Mouse (Mus musculus) ES-E14 (cell line): ENCODE measurements around the gene Zfp385b.

Source experiments
- HCFC1 ChIP-seq: IDR thresholded peaks from 2 replicates; pipeline ENCODE4 v1.6.1; 2012; ENCODE audit warnings: low read length, inconsistent platforms, borderline replicate concordance; ENCODE audit not compliant: insufficient read depth
- MAFK ChIP-seq: IDR thresholded peaks from 2 replicates; pipeline ENCODE4 v1.6.1; 2014; ENCODE audit warnings: mild to moderate bottlenecking, low read depth, low read length, inconsistent platforms; ENCODE audit not compliant: insufficient read depth
- ZC3H11A ChIP-seq: IDR thresholded peaks from 2 replicates; pipeline ENCODE4 v1.6.1; 2012; ENCODE audit warnings: low read depth, mild to moderate bottlenecking, inconsistent platforms, low read length, borderline replicate concordance

- TF ChIP-seq MAFK, result no peak
- TF ChIP-seq ZC3H11A, result no peak
- no peak for TF ChIP-seq HCFC1
These were observed 297.2 kb downstream of the Zfp385b start for GRCm38 (mm10) chr2:77522223-77522622.
